Mouse (Mus musculus): ENCODE results near the gene Alg3.

Gene Alg3

GRCm38 (mm10) chr16:20611357-20612227 is at the start of gene Alg3, which contains the start of the genes Eef1akmt4 and Gm49333:
Gene Alg3, minus strand, starts transcription at chr16:20611735.
Gene Eef1akmt4, plus strand, starts transcription at chr16:20611593.
Gene Gm49333, plus strand, starts transcription at chr16:20611610.
- DNase-seq: peak; percentile 75 to 79

GRCm38 (mm10) chr16:20657661-20658060 is 46.1 kb upstream of the Alg3 start:
- DNase-seq: no peak

- no peak for DNase-seq
These were observed 41.8 kb upstream of the Alg3 start for GRCm38 (mm10) chr16:20653315-20653714.

- DNase-seq: no peak
These were observed 40.4 kb upstream of the Alg3 start for GRCm38 (mm10) chr16:20651947-20652310.

- DNase-seq: peak; percentile 88 to 97
These were observed 39.8 kb upstream of the Alg3 start, which contains the start of gene Psmd2 for GRCm38 (mm10) chr16:20651076-20651946. Gene Psmd2, plus strand, starts transcription at chr16:20651652.

- no peak for DNase-seq
These were observed 32.4 kb upstream of the Alg3 start for GRCm38 (mm10) chr16:20643911-20644310.

GRCm38 (mm10) chr16:20642161-20642560 is 30.6 kb upstream of the Alg3 start:
- DNase-seq: peak in 1 of 2 experiments; percentile 56

- DNase-seq: no peak
These were observed 26.8 kb upstream of the Alg3 start for GRCm38 (mm10) chr16:20638367-20638766.

GRCm38 (mm10) chr16:20637410-20637809 is 25.9 kb upstream of the Alg3 start:
- no peak for DNase-seq

GRCm38 (mm10) chr16:20629731-20630634 is 18.4 kb upstream of the Alg3 start, which contains the start of gene Ece2:
Gene Ece2, plus strand, starts transcription at chr16:20629828.
- no peak for DNase-seq

- DNase-seq: no peak
These were observed 17.4 kb upstream of the Alg3 start for GRCm38 (mm10) chr16:20628871-20629391.

- no peak for DNase-seq
These were observed 11.7 kb upstream of the Alg3 start for GRCm38 (mm10) chr16:20623211-20623610.

- DNase-seq: no peak
These were observed 10.6 kb upstream of the Alg3 start for GRCm38 (mm10) chr16:20621991-20622685.

- DNase-seq: peak; percentile 48 to 67
These were observed 9.9 kb upstream of the Alg3 start, which contains the start of gene Camk2n2 for GRCm38 (mm10) chr16:20621191-20621990. Gene Camk2n2, minus strand, starts transcription at chr16:20621287.

- no peak for DNase-seq
These were observed 9.2 kb upstream of the Alg3 start for GRCm38 (mm10) chr16:20620751-20621190.

GRCm38 (mm10) chr16:20620399-20620735 is 8.8 kb upstream of the Alg3 start:
- DNase-seq: no peak

- no peak for DNase-seq
These were observed 8.2 kb upstream of the Alg3 start for GRCm38 (mm10) chr16:20619541-20620398.

- peak; percentile 52 to 70 for DNase-seq
These were observed 806 bp downstream of the Alg3 start for GRCm38 (mm10) chr16:20610501-20611356.

Data from spleen, adult 18-20 months (tissue).